Mouse (Mus musculus) megakaryocyte progenitor cell, adult 5-6 weeks (primary cell): Measurements from ENCODE around the gene Atp6v1a. TPM values are rescaled to one million over a fixed set of nuclear protein-coding genes. Genes with fewer than 3 reads are reported as not detected.

Experiments used
- ATAC-seq: replicated peaks from 2 replicates; pipeline ENCODE4 v1.8.0; 2016; ENCODE audit warnings: mild to moderate bottlenecking, moderate TSS enrichment, inconsistent platforms; ENCODE audit not compliant: poor library complexity
- total RNA-seq, 2 experiments: library from RNA; stranded (forward) in 1 of 2; stranded (reverse) in 1 of 2; fragments of 157-497, 149-512 nt in 1 of 2; fragments of 200-1000 nt in 1 of 2; gene quantifications; 2 replicates each; pipeline versions ENCODE4 v1.2.3 to v1.2.4; 2015 to 2017

Gene Atp6v1a
- total RNA-seq, 2 experiments from 2014 or later, result 49.5 to 81.0 TPM

DNA sequence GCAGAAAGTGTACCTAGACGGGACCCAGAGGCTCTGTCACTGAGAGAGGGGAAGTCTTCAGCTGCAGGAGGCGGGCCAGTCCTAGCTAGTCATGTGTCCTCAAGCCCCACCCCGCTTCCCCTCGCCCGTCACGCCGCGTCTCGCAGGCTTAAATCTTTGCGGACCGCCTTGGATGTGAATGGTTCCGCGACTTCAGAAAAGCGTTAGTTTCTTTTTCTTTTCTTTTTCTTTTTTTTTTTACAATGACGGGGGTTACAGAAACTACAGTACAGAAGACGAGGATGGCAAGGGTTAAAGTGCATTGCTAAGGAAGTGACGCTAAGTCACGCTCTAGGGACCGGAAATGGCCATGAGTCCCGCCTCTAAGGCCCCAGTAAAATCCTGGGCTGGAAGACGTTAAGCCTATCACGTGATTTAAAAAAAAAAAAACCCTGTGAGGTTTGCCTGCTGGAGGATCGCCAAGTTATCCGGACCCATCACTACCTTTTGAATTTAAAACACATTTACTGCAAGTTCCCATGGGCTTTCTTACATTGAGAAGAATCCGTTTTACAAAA is 448 bp downstream of the Atp6v1a start:
- peak; percentile 71 for ATAC-seq

- ATAC-seq, result peak; percentile 2; the same call in 1 of the 2 replicates
Observed at GRCm38 (mm10) chr16:44138377-44138978, 1.0 kb downstream of the Atp6v1a start.

DNA sequence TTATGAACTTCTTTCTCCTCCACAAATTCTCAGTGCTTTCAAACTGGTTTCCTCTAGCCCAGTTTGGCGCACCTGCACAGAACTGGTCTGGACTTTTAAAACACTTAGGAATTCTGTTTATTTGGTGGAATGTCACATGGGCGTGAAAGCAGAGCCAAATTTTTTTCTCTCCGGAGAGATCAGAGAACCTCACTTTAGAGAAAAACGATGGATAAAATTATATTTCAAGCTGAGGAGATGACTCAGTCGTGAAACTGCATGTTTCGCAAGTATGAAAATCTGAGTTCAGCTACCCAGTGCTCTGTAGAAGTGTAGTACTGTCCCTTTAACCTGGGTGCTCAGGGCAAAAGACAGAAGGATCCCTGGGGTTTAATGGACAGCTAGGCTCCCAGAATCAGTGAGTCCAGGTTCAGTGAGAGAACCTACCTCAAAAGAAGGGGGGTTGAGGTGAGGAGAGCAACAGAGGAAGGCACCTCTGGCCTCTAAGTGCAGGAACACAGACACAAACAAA is 2.9 kb downstream of the Atp6v1a start:
- ATAC-seq, result no peak

GRCm38 (mm10) chr16:44133187-44133586 is 6.3 kb downstream of the Atp6v1a start:
- no peak for ATAC-seq

DNA sequence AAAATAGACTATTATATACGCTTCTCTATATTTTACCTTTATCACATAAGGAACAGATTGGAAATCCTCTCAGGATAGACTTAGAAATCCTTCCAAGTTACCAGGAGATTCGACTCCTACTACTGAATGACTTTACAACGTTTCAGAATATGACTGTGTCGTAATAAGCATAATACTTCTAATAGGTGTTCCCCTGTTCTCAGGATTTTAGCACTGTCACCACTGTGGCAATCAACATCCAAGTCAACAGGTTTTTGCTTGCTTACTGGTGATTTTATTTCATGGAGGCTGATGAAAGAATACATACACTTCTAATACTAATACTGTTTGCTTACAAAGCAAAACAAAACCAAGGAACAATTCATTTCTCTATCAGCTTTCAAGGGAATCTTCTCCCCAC is 7.2 kb downstream of the Atp6v1a start:
- no peak for ATAC-seq

DNA sequence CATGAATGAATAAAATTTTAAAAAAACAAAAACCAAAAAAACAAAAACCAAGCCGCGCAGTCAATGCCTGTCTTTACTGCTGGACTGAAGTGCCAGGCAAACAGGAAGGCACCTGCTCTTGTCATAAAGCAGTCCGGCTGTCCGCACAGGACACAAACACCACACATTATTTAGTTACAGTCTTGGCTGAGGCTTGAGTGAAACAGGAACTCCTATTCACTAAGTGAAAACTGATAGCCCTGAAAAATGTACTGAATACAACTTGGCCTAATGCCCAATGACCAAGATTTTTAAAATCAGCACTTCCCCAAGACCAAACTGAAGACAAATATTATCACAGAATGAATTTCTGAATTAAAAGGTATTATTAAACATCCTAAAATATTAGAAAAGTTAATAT is 13.1 kb downstream of the Atp6v1a start:
- 0 out of 2 replicates have a peak, but pooled peaks have one; percentile 20 for ATAC-seq

GRCm38 (mm10) chr16:44125436-44125835 is 14.1 kb downstream of the Atp6v1a start:
- no peak for ATAC-seq

DNA sequence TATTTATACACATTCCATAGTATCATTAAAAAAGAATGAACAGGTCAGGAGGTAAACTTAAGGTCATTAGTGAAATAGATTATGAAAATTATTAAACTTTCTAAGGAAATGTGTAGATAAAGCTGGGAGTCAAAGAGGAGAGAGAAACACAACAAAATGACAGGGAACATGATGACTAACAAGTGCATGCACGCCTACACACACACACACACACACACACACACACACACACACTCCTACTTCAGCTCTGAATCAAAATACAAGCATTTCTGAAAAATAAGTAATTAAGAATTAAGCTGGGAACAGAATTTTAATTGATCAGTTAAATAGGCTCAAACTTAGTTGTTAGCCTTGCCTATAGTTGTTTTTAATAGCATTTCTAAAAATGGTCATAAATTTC is 14.8 kb downstream of the Atp6v1a start:
- ATAC-seq, result no peak

DNA sequence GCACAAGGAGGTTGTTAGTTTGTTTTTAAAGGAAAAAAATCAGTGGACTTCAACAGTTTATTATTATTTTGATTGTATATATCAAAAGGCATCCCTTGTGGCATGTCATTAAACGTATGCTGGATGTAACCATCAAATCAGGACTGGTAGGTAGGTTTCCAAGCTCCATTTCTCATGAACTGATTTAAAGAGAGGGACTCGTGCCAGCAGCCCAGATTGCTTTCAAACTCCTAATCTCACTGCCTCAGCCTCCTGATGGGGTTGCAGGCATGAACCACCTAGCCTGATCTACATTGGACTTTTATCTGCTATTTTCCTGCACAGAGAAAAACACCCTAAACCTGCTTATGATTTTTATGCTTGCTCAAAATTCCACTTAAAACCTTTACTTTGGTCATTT is 15.7 kb downstream of the Atp6v1a start:
- no peak for ATAC-seq

DNA sequence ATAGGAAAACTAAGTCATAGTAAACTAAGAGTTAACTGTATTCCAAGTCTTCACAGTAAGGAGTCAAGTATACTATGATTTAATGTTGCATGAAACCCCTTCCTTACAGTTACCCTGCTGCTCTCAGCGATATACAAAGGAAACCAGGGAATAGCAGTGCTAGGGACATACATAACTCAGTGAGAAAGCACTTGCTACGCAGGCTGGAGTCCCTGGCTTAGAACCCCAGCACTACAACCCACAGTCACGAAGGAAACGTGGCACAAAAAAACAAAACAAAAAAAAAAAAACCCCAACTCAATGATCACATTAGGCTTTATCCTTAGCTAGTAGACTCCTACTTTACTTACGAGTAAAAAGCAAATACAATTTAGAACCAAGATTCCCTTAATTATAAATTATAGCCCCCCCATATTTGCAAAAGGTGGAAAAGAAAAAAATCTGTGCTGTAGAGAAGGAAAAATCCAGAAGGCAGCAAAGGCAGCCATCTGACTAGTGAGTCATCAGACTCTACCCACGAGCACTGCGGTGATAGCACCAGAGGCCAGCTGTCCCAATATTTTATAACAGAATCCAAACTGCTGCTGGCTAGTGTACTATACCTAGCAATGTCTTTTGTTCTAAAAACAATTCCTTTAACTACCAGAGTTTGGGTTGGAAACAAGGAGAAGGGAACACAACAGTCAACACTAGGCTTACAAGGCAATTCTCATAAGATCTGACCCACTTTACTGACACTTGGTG is 16.4 kb downstream of the Atp6v1a start:
- no peak for ATAC-seq

- ATAC-seq, result no peak
Observed at GRCm38 (mm10) chr16:44122574-44122973, 16.9 kb downstream of the Atp6v1a start.

- no peak for ATAC-seq
Observed at GRCm38 (mm10) chr16:44122122-44122521, 17.4 kb downstream of the Atp6v1a start.

DNA sequence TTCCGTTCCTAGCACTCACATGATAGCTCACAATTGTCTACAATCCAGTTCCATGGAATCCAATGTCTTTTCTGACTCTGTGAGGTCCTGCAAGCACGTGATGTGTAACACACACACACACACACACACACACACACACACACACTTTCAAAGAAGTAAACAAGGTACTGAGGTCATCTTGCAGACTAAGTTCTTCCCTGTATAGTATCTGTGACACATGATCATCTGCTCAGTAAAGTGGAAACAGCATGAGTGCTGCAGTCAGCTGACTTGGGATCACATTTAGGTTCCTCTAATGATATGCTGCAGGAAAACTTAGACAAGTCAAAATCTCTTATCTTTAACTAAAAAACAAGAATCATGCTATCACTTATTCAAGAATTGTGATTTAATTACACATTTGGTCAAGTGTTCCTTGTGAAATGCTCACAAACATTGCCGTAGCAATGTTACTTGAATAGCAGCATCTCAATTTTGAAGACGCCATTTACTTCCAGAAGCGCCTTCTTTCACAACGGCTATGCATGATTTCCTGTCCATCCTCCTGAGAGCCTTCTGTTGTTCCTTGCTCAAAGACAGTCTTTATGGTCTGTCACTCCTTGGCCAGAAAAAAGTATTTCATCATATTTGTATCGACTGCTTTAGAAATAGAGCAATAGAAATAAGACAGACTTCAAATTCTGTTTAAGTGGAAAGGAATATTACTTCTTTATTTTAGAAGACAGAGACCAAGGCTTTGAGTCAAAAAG is 19.6 kb downstream of the Atp6v1a start:
- ATAC-seq, result peak; percentile 72

DNA sequence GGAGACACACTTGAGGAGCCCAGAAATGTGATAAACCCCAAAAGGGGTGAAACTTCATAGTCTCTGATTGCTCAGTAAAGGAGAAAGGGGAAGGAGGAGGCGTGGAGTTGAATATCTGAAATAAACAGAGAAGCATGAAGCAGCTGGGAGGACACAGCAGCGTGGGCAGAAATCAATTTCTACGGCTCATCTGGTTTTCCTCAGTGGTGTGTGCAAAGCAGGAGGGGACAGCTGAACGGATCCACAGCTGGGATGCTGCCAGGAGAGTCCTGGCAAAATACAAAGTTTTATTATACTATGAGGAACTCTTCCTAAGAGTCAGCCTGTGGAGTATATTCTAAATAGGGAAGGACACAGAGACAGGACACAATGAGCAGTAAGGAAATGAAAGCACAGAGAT is 30.5 kb downstream of the Atp6v1a start:
- no peak for ATAC-seq

- no peak for ATAC-seq
Observed at GRCm38 (mm10) chr16:44105211-44105610, 34.3 kb downstream of the Atp6v1a start.

DNA sequence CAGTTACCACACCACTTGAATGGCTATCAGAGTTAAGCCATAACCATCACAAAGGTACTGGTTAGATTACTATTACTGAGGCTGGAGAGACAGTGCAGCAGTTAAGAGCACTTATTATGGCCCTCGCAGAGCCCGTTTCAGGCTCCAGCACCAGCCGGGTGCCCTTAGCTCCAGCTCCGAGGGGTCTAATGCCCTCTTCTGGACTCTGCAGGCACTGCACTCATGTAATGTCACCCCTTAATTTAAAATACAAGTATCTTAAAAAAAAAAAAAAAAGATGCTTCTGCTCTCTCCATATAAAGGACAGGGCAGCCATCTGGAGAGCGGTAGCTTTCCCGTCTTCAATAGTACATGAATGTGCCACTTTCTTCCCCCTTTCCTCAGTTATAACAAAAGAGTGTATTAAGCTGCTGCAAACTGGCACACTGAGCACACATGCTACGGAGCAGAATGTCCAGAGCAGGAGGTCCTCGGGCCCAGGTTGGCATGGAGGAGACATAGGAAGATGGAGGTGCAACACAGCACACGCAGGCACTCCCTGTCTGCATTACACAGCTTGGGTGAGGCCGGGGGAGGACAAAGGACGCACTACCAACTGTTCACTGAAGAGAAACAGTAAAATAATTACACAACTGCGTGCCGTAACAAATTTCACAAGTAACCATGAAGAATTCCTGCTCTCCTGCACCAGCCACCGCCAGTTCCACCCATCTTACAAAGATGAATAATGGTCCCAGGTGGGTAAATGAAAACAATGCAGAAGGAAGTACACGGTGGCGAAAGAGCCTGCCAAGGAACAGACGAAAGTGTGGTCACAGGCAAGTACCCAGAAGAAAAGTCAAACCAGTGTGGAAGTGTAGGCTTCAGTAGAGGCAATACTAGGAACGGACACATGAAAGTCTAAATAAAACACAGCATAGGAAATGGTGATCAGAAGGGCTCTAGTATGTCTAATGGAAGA is 35.4 kb downstream of the Atp6v1a start:
- ATAC-seq, result peak; percentile 85

GRCm38 (mm10) chr16:44102925-44103324 is 36.6 kb downstream of the Atp6v1a start:
- ATAC-seq, result no peak

DNA sequence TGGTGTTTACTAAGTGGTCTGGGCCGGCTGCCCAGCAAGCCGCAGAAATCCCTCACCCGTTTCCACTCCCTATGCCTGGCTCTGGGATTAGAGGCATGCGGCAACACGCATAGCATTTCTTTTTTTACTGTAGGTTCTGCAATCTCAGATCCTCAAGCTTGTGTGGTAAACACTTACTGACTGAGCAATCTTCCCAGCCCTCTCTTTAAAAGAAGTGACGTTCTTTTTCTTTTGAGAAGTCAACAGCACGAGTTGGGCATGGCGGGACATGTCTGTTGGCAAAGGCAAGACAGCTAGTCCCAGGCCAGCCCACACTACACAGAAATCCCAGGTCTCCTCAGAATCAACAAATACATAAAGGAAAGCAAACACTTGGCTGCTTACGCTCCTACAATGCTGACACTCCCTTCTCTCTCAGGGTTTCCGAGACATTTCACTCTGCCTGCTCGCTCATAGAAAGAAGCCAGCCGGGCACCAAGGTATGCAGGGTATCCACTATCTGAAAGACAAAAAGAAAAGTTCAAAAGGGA is 38.3 kb downstream of the Atp6v1a start:
- ATAC-seq, result no peak

- ATAC-seq, result no peak
Observed at GRCm38 (mm10) chr16:44099377-44099776, 40.1 kb downstream of the Atp6v1a start.

- ATAC-seq, result peak; percentile 64
Observed at GRCm38 (mm10) chr16:44087650-44088049, 51.9 kb downstream of the Atp6v1a start.
